Mouse (Mus musculus) lung, embryonic 16.5 days (tissue): ENCODE measurements at regions not wholly inside any gene's neighbourhood (a gene's known extent, or its start where the extent isn't known, plus 50 kb on each side); places are given as distances from the start of the nearest gene placed in this dataset.
A peak's percentile ranks its signal among the peaks of the same experiment; 100 is the strongest.

Experiments
- ATAC-seq: fragments of 200-750 bp; cut with Nextera tagmentation; 2 replicates; pipeline ENCODE4 v1.8.0; 2017; ENCODE audit warnings: low read depth, mild to moderate bottlenecking, moderate library complexity
- H3K27ac ChIP-seq: fragments of 300-500 bp; sonication (generic); 2 replicates; pipeline ENCODE4 v1.5.1; 2014; ENCODE audit warnings: mild to moderate bottlenecking, control low read depth, low read length
- H3K27me3 ChIP-seq: fragments of 300-500 bp; sonication (generic); 2 replicates; pipeline ENCODE4 v1.6.1; 2014; ENCODE audit warnings: low read depth, low read length, mixed read lengths; ENCODE audit not compliant: control insufficient read depth, insufficient read depth
- H3K36me3 ChIP-seq: fragments of 300-500 bp; sonication (generic); 2 replicates; pipeline ENCODE4 v1.6.1; 2014; ENCODE audit warnings: low read length; ENCODE audit not compliant: control insufficient read depth, insufficient read depth
- H3K4me1 ChIP-seq: fragments of 300-500 bp; sonication (generic); replicated peaks from 2 replicates; pipeline ENCODE4 v1.6.1; 2014; ENCODE audit warnings: low read length, mixed read lengths; ENCODE audit not compliant: control insufficient read depth, insufficient read depth
- H3K4me2 ChIP-seq: fragments of 300-500 bp; sonication (generic); 2 replicates; pipeline ENCODE4 v1.6.1; 2014; ENCODE audit warnings: low read depth, low read length, control low read depth
- H3K4me3 ChIP-seq: fragments of 300-500 bp; sonication (generic); 2 replicates; pipeline ENCODE4 v1.5.1; 2014; ENCODE audit warnings: mild to moderate bottlenecking, low read length, control low read depth
- H3K9ac ChIP-seq: fragments of 300-500 bp; sonication (generic); 2 replicates; pipeline ENCODE4 v1.6.1; 2014; ENCODE audit warnings: low read length, control low read depth
- H3K9me3 ChIP-seq: fragments of 300-500 bp; sonication (generic); 2 replicates; pipeline ENCODE4 v1.6.1; 2016; ENCODE audit warnings: low read length; ENCODE audit not compliant: control insufficient read depth
- WGBS: fragments of 180-500 bp; shearing (Covaris S2); extraction: QIAGEN DNeasy Blood & Tissue Kit; methylation state at CpG from one replicate; pipeline ENCODE4 v1.1.7; 2014; 5-methylcytosine and 5-hydroxymethylcytosine counted together

- no peaks in the 10 kb centered on the region for H3K9me3 ChIP-seq
- ATAC-seq, result no peak
- no peak overlapping the region for H3K4me3 ChIP-seq
- WGBS, result 86% methylated on average over 2 of the region's 2 CpGs
- no peak overlapping the region for H3K4me2 ChIP-seq
- no peaks in the 10 kb centered on the region for H3K4me1 ChIP-seq
- no peak overlapping the region for H3K9ac ChIP-seq
- no peaks in the 10 kb centered on the region for H3K27me3 ChIP-seq
- no peaks in the 10 kb centered on the region for H3K36me3 ChIP-seq
- H3K27ac ChIP-seq, result no peak overlapping the region
Observed at GRCm38 (mm10) chr10:92007891-92008290, 714.3 kb downstream of the Nedd1 start.

- no peaks in the 10 kb centered on the region for H3K27me3 ChIP-seq
- no peak overlapping the region for H3K4me3 ChIP-seq
- H3K36me3 ChIP-seq, result no peaks in the 10 kb centered on the region
- no peak overlapping the region for H3K9ac ChIP-seq
- H3K4me2 ChIP-seq, result no peak overlapping the region
- WGBS, result 59% methylated on average over 3 of the region's 3 CpGs
- H3K4me1 ChIP-seq, result no peaks in the 10 kb centered on the region
- H3K27ac ChIP-seq, result no peak overlapping the region
- no peak for ATAC-seq
- no peaks in the 10 kb centered on the region for H3K9me3 ChIP-seq
Observed at GRCm38 (mm10) chr10:92006467-92006866, 715.8 kb downstream of the Nedd1 start.

DNA sequence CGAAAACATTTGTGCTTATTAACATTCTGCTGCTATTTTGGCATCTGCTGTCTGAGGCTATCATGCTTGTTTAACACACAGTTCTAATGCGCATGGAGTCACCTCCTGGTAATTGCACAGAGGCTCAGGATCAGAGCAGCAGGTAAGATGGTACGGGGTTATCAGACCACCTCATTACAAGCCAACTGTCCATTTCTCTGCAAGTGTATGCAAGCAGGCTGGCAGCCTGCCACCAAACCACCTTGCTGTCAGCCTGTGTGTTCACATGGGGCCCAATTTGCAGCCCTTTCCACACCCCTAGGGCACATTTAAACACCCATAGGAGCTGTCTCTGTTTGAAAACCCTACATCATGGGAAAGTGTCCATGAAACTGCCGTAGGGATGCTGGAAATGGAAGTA lies 731.2 kb downstream of the Nedd1 start:
- no peak for ATAC-seq
- WGBS, result 81% methylated on average over 4 of the region's 4 CpGs
- no peak overlapping the region for H3K9ac ChIP-seq
- H3K4me2 ChIP-seq, result no peak overlapping the region
- no peaks in the 10 kb centered on the region for H3K36me3 ChIP-seq
- H3K4me1 ChIP-seq, result peaks cover 8% of the 10 kb centered on the region; the same call in 1 of the 2 replicates
- H3K27ac ChIP-seq, result no peak overlapping the region
- no peak overlapping the region for H3K4me3 ChIP-seq
- H3K27me3 ChIP-seq, result no peaks in the 10 kb centered on the region
- no peaks in the 10 kb centered on the region for H3K9me3 ChIP-seq

GRCm38 (mm10) chr10:91988364-91988763 lies 733.9 kb downstream of the Nedd1 start:
- no peaks in the 10 kb centered on the region for H3K27me3 ChIP-seq
- H3K4me3 ChIP-seq, result no peak overlapping the region
- H3K4me1 ChIP-seq, result peaks cover 8% of the 10 kb centered on the region; the same call in 1 of the 2 replicates
- H3K27ac ChIP-seq, result peak overlapping the region; percentile 58
- 31% methylated on average over 8 of the region's 8 CpGs for WGBS
- H3K9ac ChIP-seq, result no peak overlapping the region
- ATAC-seq, result peak; percentile 82
- H3K9me3 ChIP-seq, result no peaks in the 10 kb centered on the region
- no peak overlapping the region for H3K4me2 ChIP-seq
- no peaks in the 10 kb centered on the region for H3K36me3 ChIP-seq

- no peak overlapping the region for H3K4me2 ChIP-seq
- no peaks in the 10 kb centered on the region for H3K27me3 ChIP-seq
- no peaks in the 10 kb centered on the region for H3K36me3 ChIP-seq
- no peak overlapping the region for H3K27ac ChIP-seq
- H3K9me3 ChIP-seq, result no peaks in the 10 kb centered on the region
- H3K4me1 ChIP-seq, result no peaks in the 10 kb centered on the region
- H3K9ac ChIP-seq, result no peak overlapping the region
- H3K4me3 ChIP-seq, result no peak overlapping the region
- 62% methylated on average over 2 of the region's 2 CpGs for WGBS
- ATAC-seq, result peak; percentile 64
Observed at GRCm38 (mm10) chr10:91979841-91980240, 742.4 kb downstream of the Nedd1 start.

GRCm38 (mm10) chr10:91971951-91972350 lies 750.3 kb downstream of the Nedd1 start:
- no peaks in the 10 kb centered on the region for H3K4me1 ChIP-seq
- ATAC-seq, result no peak
- 75% methylated on average over 2 of the region's 2 CpGs for WGBS

DNA sequence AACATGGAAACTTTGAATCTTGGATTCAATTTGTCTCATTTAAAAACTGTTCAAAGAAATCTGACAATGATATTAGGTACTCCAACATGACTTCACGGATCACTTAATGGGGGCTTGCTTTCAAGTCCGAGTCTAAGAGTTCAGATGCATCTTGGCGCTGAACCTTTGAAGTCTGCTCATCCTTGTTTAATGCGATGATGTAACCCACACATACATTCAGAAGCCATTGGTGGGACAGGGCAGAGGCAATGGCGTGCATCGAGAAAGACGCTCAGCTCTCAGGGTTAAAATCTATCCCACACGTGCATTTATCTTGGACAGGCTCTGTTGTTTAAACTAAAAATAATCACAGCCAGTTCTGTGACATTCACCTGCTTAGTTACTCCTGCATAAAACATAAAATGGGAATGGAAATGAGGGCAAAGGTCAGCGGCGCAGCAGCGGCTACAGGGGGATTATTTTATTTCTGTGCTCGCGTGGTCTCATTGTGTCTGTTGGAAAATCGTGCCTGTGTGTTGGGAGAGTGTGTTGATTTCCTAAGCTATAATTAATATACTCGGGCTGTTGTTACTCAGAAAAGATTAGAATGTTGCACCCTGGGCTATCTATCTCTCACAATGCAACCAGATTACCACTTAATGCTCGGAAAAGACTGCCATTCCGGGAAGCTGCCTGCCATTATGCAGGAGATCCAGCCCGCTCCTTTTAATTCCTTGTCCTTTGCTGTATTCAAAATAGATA lies 754.5 kb downstream of the Nedd1 start:
- Histone ChIP-seq H3K36me3 (no peaks in the 10 kb centered on the region), H3K27me3 (no peaks in the 10 kb centered on the region), H3K9me3 (no peaks in the 10 kb centered on the region), H3K4me3 (no peak overlapping the region), H3K4me1 (no peaks in the 10 kb centered on the region), H3K4me2 (no peak overlapping the region), H3K27ac (no peak overlapping the region), H3K9ac (no peak overlapping the region)
- ATAC-seq, result no peak
- WGBS, result 84% methylated on average over 18 of the region's 18 CpGs

More at GRCm38 (mm10) chr10:91971951-91972350, 750.3 kb downstream of the Nedd1 start:
- H3K4me3 ChIP-seq, result no peak overlapping the region
- no peaks in the 10 kb centered on the region for H3K36me3 ChIP-seq
- no peak overlapping the region for H3K9ac ChIP-seq
- no peaks in the 10 kb centered on the region for H3K9me3 ChIP-seq
- H3K27ac ChIP-seq, result no peak overlapping the region
- no peaks in the 10 kb centered on the region for H3K27me3 ChIP-seq
- no peak overlapping the region for H3K4me2 ChIP-seq

GRCm38 (mm10) chr10:91959734-91960492 lies 762.3 kb downstream of the Nedd1 start:
- Histone ChIP-seq H3K27ac (no peak overlapping the region), H3K9ac (no peak overlapping the region), H3K4me3 (no peak overlapping the region), H3K9me3 (no peaks in the 10 kb centered on the region), H3K4me1 (no peaks in the 10 kb centered on the region), H3K27me3 (no peaks in the 10 kb centered on the region), H3K4me2 (no peak overlapping the region), H3K36me3 (no peaks in the 10 kb centered on the region)
- 79% methylated on average over 6 of the region's 6 CpGs for WGBS
- ATAC-seq, result no peak

GRCm38 (mm10) chr10:91953078-91953477 lies 769.1 kb downstream of the Nedd1 start:
- Histone ChIP-seq H3K27me3 (no peaks in the 10 kb centered on the region), H3K27ac (peak overlapping the region; percentile 36; the same call in 1 of the 2 replicates), H3K4me1 (no peaks in the 10 kb centered on the region), H3K36me3 (no peaks in the 10 kb centered on the region), H3K9me3 (no peaks in the 10 kb centered on the region), H3K4me3 (no peak overlapping the region), H3K9ac (no peak overlapping the region), H3K4me2 (no peak overlapping the region)
- peak; percentile 81 for ATAC-seq
- WGBS, result 68% methylated on average over 1 of the region's 1 CpGs
